Mouse (Mus musculus) myocyte (in vitro differentiated cells): ENCODE results near the gene Ubl4a. TPM values are rescaled to one million over a fixed set of nuclear protein-coding genes. Genes with fewer than 3 reads are reported as not detected.

Experiments used
- H3K27me3 ChIP-seq: one replicate; pipeline ENCODE4 v1.6.1; 2011; ENCODE audit not compliant: control insufficient read depth, insufficient read depth, insufficient read length
- H3K36me3 ChIP-seq: one replicate; pipeline ENCODE4 v1.6.1; 2011; ENCODE audit not compliant: control insufficient read depth, insufficient read depth
- H3K4me2 ChIP-seq: one replicate; pipeline ENCODE4 v1.6.1; 2011; ENCODE audit warnings: low read depth, control low read depth
- H3K4me3 ChIP-seq: one replicate; pipeline ENCODE4 v1.5.1; 2011; ENCODE audit warnings: mild to moderate bottlenecking, control low read depth, moderate library complexity
- H3K79me2 ChIP-seq: one replicate; pipeline ENCODE4 v1.6.1; 2011; ENCODE audit not compliant: control insufficient read depth, insufficient read depth
- H3ac ChIP-seq: one replicate; pipeline ENCODE4 v1.6.1; 2011; ENCODE audit not compliant: control insufficient read depth, insufficient read length
- CEBPB ChIP-seq: IDR thresholded peaks from 2 replicates; pipeline ENCODE4 v1.6.1; 2011; ENCODE audit warnings: mild to moderate bottlenecking, moderate library complexity; ENCODE audit not compliant: poor library complexity, insufficient read depth, severe bottlenecking
- E2F4 ChIP-seq: IDR thresholded peaks from one replicate; pipeline ENCODE4 v1.6.1; 2011; ENCODE audit warnings: mild to moderate bottlenecking, control low read depth, moderate library complexity; ENCODE audit not compliant: insufficient read depth
- MAX ChIP-seq: IDR thresholded peaks from one replicate; pipeline ENCODE4 v1.6.1; 2011; ENCODE audit warnings: low read depth, mild to moderate bottlenecking, control low read depth
- MYOD1 ChIP-seq, 3 experiments: IDR thresholded peaks; one replicate each; pipeline ENCODE4 v1.6.1; 2011; ENCODE audit warnings: control low read depth in 2 of 3, low read depth in 2 of 3, mild to moderate bottlenecking in 2 of 3, moderate library complexity in 1 of 3; ENCODE audit not compliant: insufficient read length in 2 of 3, control insufficient read depth in 1 of 3
- MYOG ChIP-seq, 3 experiments: IDR thresholded peaks; one replicate each; pipeline ENCODE4 v1.6.1; 2011; ENCODE audit warnings: control low read depth in 2 of 3, low read depth in 2 of 3, mild to moderate bottlenecking in 2 of 3; ENCODE audit not compliant: insufficient read length in 2 of 3, control insufficient read depth in 1 of 3, insufficient read depth in 1 of 3
- POLR2A ChIP-seq: IDR thresholded peaks from one replicate; pipeline ENCODE4 v1.6.1; 2011; ENCODE audit warnings: low read depth, mild to moderate bottlenecking, control low read depth, moderate library complexity; ENCODE audit not compliant: insufficient read length
- POLR2AphosphoS2 ChIP-seq: IDR thresholded peaks from one replicate; pipeline ENCODE4 v1.6.1; 2011; ENCODE audit warnings: low read depth, control low read depth; ENCODE audit not compliant: insufficient read length
- REST ChIP-seq: IDR thresholded peaks from one replicate; pipeline ENCODE4 v1.6.1; 2011; ENCODE audit warnings: mild to moderate bottlenecking, control low read depth, moderate library complexity; ENCODE audit not compliant: insufficient read depth, insufficient read length
- SRF ChIP-seq: IDR thresholded peaks from one replicate; pipeline ENCODE4 v1.6.1; 2011; ENCODE audit warnings: low read depth; ENCODE audit not compliant: control insufficient read depth, insufficient read length
- TCF12 ChIP-seq: IDR thresholded peaks from one replicate; pipeline ENCODE4 v1.6.1; 2011; ENCODE audit warnings: mild to moderate bottlenecking, control low read depth; ENCODE audit not compliant: poor library complexity, insufficient read depth, severe bottlenecking
- TCF3 ChIP-seq: IDR thresholded peaks from one replicate; pipeline ENCODE4 v1.6.1; 2011; ENCODE audit warnings: low read depth, control low read depth; ENCODE audit not compliant: insufficient read length
- USF1 ChIP-seq: IDR thresholded peaks from one replicate; pipeline ENCODE4 v1.6.1; 2011; ENCODE audit warnings: low read depth, mild to moderate bottlenecking, control low read depth, moderate library complexity
- polyA plus RNA-seq: library from polyadenylated mRNA; unstranded; fragments of >200 nt; fragmentation: generic; extraction: Trizol; gene quantifications from one replicate; pipeline ENCODE4 v1.2.1, GENCODE M21; 2012; ENCODE audit warnings: missing spikeins

Gene Ubl4a
- 51.5 TPM for polyA plus RNA-seq

GRCm38 (mm10) chrX:74372888-74373549 lies at the start of gene Ubl4a, which contains the start of gene Slc10a3:
Gene Ubl4a, minus strand, starts transcription at chrX:74373218.
Gene Slc10a3, minus strand, starts transcription at chrX:74373349.
- H3K4me2 ChIP-seq, result peak within 1 kb of the TSS; percentile 91
- H3K79me2 ChIP-seq, result peaks cover under 1% of the 10 kb centered on the region
- TF ChIP-seq POLR2AphosphoS2, result peak; percentile 80
- no peak for TF ChIP-seq TCF3
- no peak for TF ChIP-seq MYOD1 (IDR thresholded peaks at IDR 0.05; ENCODE audit: control insufficient read depth in 1 of 3, insufficient read length in 2 of 3, low read depth in 2 of 3)
- TF ChIP-seq MYOG (IDR thresholded peaks at IDR 0.05; ENCODE audit: control insufficient read depth in 1 of 3, insufficient read depth in 1 of 3, insufficient read length in 2 of 3, low read depth in 2 of 3), result no peak
- TF ChIP-seq E2F4, result peak; percentile 16
- TF ChIP-seq USF1, result peak; percentile 80
- no peak for TF ChIP-seq REST
- peak; percentile 82 for TF ChIP-seq POLR2A
- TF ChIP-seq MAX, result no peak
- no peak for TF ChIP-seq SRF
- TF ChIP-seq TCF12, result no peak
- TF ChIP-seq CEBPB, result no peak
- peak within 1 kb of the TSS; percentile 38 for H3K4me3 ChIP-seq
- H3K36me3 ChIP-seq, result no peaks in the 10 kb centered on the region
- H3ac ChIP-seq, result no peak within 1 kb of the TSS
- no peaks in the 10 kb centered on the region for H3K27me3 ChIP-seq

DNA sequence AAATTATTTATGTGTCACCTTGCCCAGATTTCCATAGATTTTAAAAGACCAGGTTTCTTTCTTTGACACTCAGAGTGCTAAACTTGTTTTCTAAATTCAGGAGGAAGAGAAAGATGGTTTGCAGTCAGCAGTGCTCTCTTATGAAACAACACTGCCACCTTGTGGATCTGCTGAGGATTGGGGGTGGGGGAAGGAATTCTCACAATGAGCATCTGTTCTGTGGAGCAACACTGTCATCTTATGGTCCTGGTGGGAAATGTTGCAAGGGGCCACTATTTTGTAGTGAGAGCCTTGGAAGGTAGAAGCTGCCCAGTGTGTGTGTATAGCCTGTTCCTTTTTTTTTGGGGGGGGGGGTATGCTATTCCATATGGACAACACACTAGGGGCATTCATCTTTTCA lies 40.4 kb upstream of the Ubl4a start:
- TF ChIP-seq POLR2AphosphoS2 (no peak), TCF12 (no peak), REST (no peak), MYOG (IDR thresholded peaks at IDR 0.05; ENCODE audit: control insufficient read depth in 1 of 3, insufficient read depth in 1 of 3, insufficient read length in 2 of 3, low read depth in 2 of 3) (no peak), SRF (no peak), MYOD1 (IDR thresholded peaks at IDR 0.05; ENCODE audit: control insufficient read depth in 1 of 3, insufficient read length in 2 of 3, low read depth in 2 of 3) (no peak), POLR2A (no peak), CEBPB (no peak), TCF3 (no peak), E2F4 (no peak), USF1 (no peak)
- Histone ChIP-seq H3K4me2 (no peak overlapping the region), H3K36me3 (no peaks in the 10 kb centered on the region), H3K4me3 (no peak overlapping the region), H3ac (no peak overlapping the region), H3K79me2 (no peaks in the 10 kb centered on the region), H3K27me3 (no peaks in the 10 kb centered on the region)

DNA sequence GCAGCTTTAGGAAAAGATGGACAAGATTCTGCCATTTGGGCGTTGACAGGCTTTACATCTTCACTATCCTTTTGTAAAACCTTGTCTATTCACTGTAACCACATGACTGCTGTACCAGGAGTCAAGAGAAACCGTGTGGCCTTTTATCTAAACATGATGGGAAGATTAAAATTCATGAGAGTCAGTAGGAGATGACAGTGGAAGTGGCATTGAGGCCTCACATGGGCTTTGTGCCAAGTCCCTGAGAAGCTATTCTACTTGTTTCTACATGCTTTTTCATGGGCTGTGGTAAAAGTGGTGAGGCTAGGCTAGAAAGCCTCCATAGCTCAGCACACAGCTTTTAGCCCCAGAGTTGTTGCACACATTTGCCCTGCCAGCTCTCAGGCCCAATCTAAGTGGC lies 35.3 kb upstream of the Ubl4a start:
- Histone ChIP-seq H3K4me2 (no peak overlapping the region), H3K27me3 (no peaks in the 10 kb centered on the region), H3K36me3 (no peaks in the 10 kb centered on the region), H3K79me2 (no peaks in the 10 kb centered on the region), H3ac (no peak overlapping the region), H3K4me3 (no peak overlapping the region)
- TF ChIP-seq MYOG (IDR thresholded peaks at IDR 0.05; ENCODE audit: control insufficient read depth in 1 of 3, insufficient read depth in 1 of 3, insufficient read length in 2 of 3, low read depth in 2 of 3) (no peak), REST (no peak), SRF (no peak), TCF12 (no peak), TCF3 (no peak), MAX (no peak), POLR2AphosphoS2 (no peak), E2F4 (no peak), MYOD1 (IDR thresholded peaks at IDR 0.05; ENCODE audit: control insufficient read depth in 1 of 3, insufficient read length in 2 of 3, low read depth in 2 of 3) (no peak), USF1 (no peak)

DNA sequence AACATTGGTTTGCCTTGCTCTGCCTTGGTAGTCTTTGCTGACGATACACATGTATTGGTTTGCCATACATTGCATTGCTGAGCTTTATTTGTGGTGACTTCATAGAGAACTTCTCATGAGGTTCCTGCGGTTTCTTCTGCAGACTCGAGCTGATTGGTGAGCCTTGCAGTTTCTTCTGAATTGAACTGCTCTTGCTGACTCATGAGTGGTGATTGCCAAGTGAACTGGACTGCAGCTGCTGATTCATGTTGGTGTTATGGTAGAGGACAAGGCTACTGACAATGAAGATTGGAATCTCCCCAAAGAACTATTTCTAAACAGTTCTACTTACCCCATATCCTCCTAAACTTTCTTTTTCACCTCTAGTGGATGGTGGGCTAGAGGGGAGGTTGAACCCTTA lies 27.1 kb upstream of the Ubl4a start:
- Histone ChIP-seq H3K36me3 (no peaks in the 10 kb centered on the region), H3K27me3 (no peaks in the 10 kb centered on the region)
- TF ChIP-seq MAX (no peak), MYOD1 (IDR thresholded peaks at IDR 0.05; ENCODE audit: control insufficient read depth in 1 of 3, insufficient read length in 2 of 3, low read depth in 2 of 3) (no peak), USF1 (no peak), CEBPB (no peak), SRF (no peak), REST (no peak), MYOG (IDR thresholded peaks at IDR 0.05; ENCODE audit: control insufficient read depth in 1 of 3, insufficient read depth in 1 of 3, insufficient read length in 2 of 3, low read depth in 2 of 3) (no peak), TCF12 (no peak), E2F4 (no peak), TCF3 (no peak), POLR2AphosphoS2 (no peak), POLR2A (no peak)

More for the DNA sequence above, 27.1 kb upstream of the Ubl4a start:
- Histone ChIP-seq H3K79me2 (no peaks in the 10 kb centered on the region), H3ac (no peak overlapping the region), H3K4me3 (no peak overlapping the region), H3K4me2 (no peak overlapping the region)
